Mouse (Mus musculus): ENCODE measurements around the gene Ggta1.

GRCm38 (mm10) chr2:35423711-35424339, 39.2 kb downstream of the Ggta1 start:
- TF ChIP-seq CTCF (IDR thresholded peaks at IDR 0.05; ENCODE audit: low read depth) (no peak), EP300 (IDR thresholded peaks at IDR 0.05; ENCODE audit: low read depth) (no peak)
